Mouse (Mus musculus): Measurements from ENCODE around the gene Etnppl. TPM values are rescaled to one million over a fixed set of nuclear protein-coding genes. Genes with fewer than 3 reads are reported as not detected.

Etnppl gene
- polyA plus RNA-seq (2016; fragmentation: Nextera tagmentation; extraction: Ambion mirVana) = 0.08 TPM in 1 of 2 replicates, not detected in the other

DNA sequence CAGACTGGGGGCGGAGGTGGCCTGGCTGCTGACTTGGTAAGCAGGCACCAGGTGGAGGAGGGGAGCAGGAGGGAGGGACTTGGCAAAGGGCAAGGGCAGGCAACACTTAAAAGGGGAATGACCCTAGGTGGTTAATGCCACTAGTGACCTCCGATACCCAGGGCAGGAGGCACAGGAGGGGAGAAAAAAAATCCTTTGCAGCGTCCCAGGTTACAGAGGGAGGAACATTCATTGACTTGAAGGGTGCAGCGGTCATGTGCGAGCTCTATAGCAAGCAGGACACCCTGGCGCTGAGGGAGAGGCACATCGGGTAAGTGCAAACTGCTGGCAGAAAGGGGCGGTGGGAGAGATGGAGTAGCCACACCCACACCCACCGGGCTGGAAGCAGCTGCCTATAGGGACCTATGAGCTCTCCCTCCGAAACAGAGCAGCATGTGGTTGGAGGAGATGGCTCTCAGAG, at the start of gene Etnppl:
Etnppl (plus strand) TSS at position 10 of the 460 bp plus-strand sequence.
- H3K4me2 ChIP-seq (replicated peaks) = peak within 1 kb of the TSS; percentile 50
- 3% methylated on average over 10 of the region's 10 CpGs for WGBS
- no peak within 1 kb of the TSS for H3K4me3 ChIP-seq
- no peak within 1 kb of the TSS for H3K9ac ChIP-seq
- no peaks in the 10 kb centered on the region for H3K27me3 ChIP-seq (replicated peaks)
- H3K27ac ChIP-seq = no peak within 1 kb of the TSS
- H3K4me1 ChIP-seq = 0 out of 2 replicates have a peak, but pooled peaks cover 7% of the 10 kb centered on the region
- ATAC-seq (ENCODE audit: low FRiP score, low read depth) = no peak
- no peaks in the 10 kb centered on the region for H3K9me3 ChIP-seq
- no peaks in the 10 kb centered on the region for H3K36me3 ChIP-seq

DNA sequence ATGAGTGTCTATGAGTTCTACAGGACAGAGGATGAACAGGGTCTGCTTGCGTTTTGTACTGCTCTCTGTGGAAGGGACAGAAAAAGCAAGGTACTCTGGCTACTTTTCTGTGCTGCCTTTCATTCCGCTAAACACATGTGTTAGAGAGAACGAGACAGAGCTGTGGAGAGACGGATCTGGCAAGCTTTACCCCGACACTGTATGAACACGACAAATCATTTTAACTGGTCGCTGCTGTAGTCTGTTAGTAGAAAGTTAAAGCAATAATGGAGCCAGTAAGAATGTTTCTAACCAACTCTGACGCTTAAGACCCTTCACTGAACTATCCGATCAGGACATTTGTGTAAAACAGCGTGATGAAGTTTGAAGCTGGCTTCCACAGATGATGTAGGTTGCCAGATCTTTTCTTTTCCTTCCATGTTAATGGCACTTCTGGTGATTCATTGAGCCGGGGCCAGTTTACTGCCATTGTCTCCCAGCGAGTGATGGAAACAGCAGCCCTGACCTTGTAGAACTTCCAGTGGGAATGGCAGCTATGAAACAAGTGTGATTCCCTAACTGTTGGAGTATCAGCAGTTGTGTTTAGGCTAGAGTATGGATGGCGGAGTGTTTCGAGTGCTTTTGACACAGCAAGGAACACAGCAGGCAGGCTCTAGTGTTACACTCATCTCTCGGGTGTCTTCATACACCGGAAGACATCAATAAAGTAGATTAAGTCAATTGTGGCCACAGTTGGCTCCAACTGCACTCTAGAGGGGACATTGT, 48.7 kb upstream of the Etnppl start:
- ATAC-seq (ENCODE audit: low FRiP score, low read depth) = no peak
- H3K9ac ChIP-seq = no peak overlapping the region
- no peak overlapping the region for H3K27ac ChIP-seq
- no peaks in the 10 kb centered on the region for H3K9me3 ChIP-seq
- no peaks in the 10 kb centered on the region for H3K4me1 ChIP-seq
- no peak overlapping the region for H3K4me2 ChIP-seq (replicated peaks)
- H3K27me3 ChIP-seq (replicated peaks) = no peaks in the 10 kb centered on the region
- H3K36me3 ChIP-seq = no peaks in the 10 kb centered on the region
- 69% methylated on average over 16 of the region's 16 CpGs for WGBS
- no peak overlapping the region for H3K4me3 ChIP-seq

DNA sequence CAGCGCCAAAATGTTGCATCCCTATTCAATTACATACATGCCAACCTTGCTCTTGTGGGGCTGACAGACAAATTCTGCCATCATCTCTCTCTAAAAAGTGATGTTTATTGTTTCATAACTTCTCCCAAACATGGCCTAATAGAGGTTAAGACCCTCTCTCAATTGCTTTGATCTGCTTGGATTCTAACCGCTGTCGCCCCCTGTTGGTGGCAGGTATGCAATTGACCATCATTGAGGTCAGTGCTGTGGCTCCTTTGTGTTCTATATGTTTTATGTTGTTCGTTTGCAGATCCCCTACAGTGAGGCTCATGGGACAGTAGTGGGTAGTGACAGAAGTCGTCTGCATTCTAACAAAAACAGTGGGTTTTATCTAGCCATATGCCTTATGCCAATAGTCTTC, 44.0 kb upstream of the Etnppl start:
- Histone ChIP-seq H3K4me2 (replicated peaks) (no peak overlapping the region), H3K36me3 (no peaks in the 10 kb centered on the region), H3K9me3 (no peaks in the 10 kb centered on the region), H3K27ac (no peak overlapping the region), H3K4me3 (no peak overlapping the region), H3K9ac (no peak overlapping the region), H3K4me1 (no peaks in the 10 kb centered on the region), H3K27me3 (replicated peaks) (no peaks in the 10 kb centered on the region)
- 65% methylated on average over 5 of the region's 5 CpGs for WGBS
- no peak for ATAC-seq (ENCODE audit: low FRiP score, low read depth)

DNA sequence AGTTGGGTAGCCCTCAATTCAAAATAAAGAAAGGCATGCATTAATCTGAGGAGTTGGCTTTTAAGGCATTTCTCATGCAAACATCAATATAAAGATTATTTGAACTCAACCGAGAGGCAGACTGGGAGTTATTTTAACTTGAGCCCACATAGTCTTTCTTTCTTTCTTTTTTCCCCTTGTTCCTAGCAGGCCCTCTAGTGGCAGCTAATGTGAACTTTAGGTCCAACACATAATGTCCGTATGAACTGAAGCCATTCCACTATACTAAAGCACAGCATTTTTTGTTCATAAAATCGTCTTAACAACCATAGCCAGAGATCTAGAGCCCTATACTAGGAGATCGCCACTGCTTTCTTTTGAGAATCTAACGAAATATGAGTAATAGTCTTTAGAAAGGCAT, 42.6 kb upstream of the Etnppl start:
- 31% methylated on average over 5 of the region's 5 CpGs for WGBS
- H3K4me1 ChIP-seq = no peaks in the 10 kb centered on the region
- no peak overlapping the region for H3K9ac ChIP-seq
- H3K4me2 ChIP-seq (replicated peaks) = no peak overlapping the region
- H3K36me3 ChIP-seq = no peaks in the 10 kb centered on the region
- H3K4me3 ChIP-seq = no peak overlapping the region
- no peak overlapping the region for H3K27ac ChIP-seq
- H3K9me3 ChIP-seq = no peaks in the 10 kb centered on the region
- no peak for ATAC-seq (ENCODE audit: low FRiP score, low read depth)
- H3K27me3 ChIP-seq (replicated peaks) = no peaks in the 10 kb centered on the region

DNA sequence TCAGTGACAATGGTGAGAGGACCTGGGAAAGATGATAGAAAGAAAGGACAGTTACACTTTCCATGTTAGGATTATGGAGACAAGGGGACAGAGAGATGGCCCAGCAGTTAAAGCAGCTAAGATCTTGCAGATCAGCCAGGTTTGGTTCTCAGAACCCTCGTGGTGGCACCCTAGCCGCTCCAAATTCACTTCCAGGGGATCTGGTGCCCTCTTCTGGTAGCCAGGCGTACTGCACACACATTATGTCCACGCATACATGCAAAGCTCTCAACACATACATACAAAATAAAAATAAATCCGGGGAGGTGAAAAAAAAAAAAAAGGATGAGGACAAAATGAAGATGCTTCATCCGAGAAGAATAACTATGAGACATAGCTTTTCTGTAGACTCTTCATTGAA, 40.6 kb upstream of the Etnppl start:
- Histone ChIP-seq H3K4me1 (no peaks in the 10 kb centered on the region), H3K36me3 (no peaks in the 10 kb centered on the region), H3K9ac (no peak overlapping the region), H3K4me3 (no peak overlapping the region), H3K27me3 (replicated peaks) (no peaks in the 10 kb centered on the region), H3K27ac (no peak overlapping the region), H3K4me2 (replicated peaks) (no peak overlapping the region), H3K9me3 (no peaks in the 10 kb centered on the region)
- 61% methylated on average over 6 of the region's 6 CpGs for WGBS
- ATAC-seq (ENCODE audit: low FRiP score, low read depth) = no peak

DNA sequence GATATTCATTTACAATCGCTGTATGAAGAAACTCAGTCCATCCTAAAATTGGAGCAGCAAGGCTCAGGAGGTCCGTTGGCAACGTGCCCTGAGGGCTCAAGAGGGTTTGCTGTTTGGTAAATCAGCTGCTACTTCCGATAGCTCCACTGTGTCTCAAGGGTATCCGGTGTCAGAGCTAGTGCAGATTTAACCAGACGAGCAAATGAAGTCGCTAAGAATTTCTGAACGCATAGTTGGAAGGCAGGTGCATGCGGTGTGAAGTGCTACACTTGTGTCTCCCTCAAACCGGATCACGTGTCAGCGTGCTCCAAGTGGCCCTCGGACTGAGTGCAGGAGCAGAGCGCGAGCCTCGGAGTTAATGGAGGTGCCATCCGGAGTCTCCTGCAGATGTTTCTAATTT, 37.7 kb upstream of the Etnppl start:
- no peak overlapping the region for H3K27ac ChIP-seq
- no peaks in the 10 kb centered on the region for H3K4me1 ChIP-seq
- no peak overlapping the region for H3K4me2 ChIP-seq (replicated peaks)
- H3K9ac ChIP-seq = no peak overlapping the region
- H3K4me3 ChIP-seq = no peak overlapping the region
- WGBS = 73% methylated on average over 17 of the region's 17 CpGs
- no peaks in the 10 kb centered on the region for H3K9me3 ChIP-seq
- no peaks in the 10 kb centered on the region for H3K27me3 ChIP-seq (replicated peaks)
- H3K36me3 ChIP-seq = no peaks in the 10 kb centered on the region
- ATAC-seq (ENCODE audit: low FRiP score, low read depth) = no peak

DNA sequence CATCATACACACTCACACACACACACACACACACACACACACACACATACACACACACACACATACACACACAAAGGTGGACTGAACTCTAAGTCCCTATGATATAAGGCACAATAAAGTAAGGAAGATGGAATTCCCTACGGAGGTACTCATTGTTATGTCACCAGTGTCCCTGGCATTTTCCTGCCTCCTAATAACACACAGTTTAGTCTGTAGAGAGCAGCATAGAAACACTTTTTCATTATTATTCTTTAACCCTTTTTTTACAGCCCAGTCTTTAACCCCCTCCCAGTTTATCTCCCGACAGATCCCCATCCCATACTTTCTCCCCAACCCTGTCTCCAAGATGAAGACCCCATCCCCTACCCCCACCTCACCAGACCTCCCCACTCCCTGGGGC, 35.7 kb upstream of the Etnppl start:
- no peak for ATAC-seq (ENCODE audit: low FRiP score, low read depth)
- Histone ChIP-seq H3K4me3 (no peak overlapping the region), H3K4me2 (replicated peaks) (no peak overlapping the region), H3K4me1 (no peaks in the 10 kb centered on the region), H3K9ac (no peak overlapping the region), H3K9me3 (no peaks in the 10 kb centered on the region), H3K27me3 (replicated peaks) (no peaks in the 10 kb centered on the region), H3K27ac (no peak overlapping the region), H3K36me3 (no peaks in the 10 kb centered on the region)
- 83% methylated on average over 2 of the region's 2 CpGs for WGBS

DNA sequence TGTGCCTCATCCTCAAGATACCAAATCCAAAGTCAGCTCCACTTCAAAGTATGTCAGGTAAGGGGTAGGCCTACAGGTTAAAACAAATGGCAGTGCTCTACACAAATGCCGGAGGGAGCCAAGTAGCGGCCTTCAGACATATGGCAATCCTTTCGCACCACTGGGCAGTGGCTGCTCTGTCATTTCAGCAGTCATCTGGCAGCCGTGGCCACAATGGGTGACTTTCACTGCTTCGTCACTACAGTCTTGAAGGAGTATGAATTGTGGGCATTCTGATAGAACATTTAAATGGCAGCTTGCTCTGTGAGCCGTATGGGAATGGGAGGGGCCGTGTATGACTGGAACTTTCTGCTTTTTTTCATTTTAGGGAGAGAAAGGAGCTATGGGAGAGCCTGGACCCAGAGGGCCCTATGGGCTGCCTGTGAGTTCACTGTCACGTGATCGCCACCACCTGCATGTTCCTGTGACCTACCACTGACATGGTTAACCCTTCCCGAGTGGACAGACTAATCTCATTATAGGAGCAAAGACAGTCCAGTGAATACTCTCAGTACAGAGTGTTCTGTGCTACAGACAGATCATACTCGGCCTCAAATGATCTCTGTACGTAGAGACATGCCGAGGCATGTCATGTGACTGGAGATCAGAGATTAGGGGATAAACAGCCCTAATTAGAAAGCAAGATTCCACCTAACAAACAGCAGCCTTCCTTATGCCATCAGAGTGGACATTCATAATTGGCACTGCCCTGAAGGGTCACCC, 34.2 kb upstream of the Etnppl start:
- Histone ChIP-seq H3K9me3 (no peaks in the 10 kb centered on the region), H3K27me3 (replicated peaks) (no peaks in the 10 kb centered on the region), H3K4me3 (no peak overlapping the region), H3K9ac (no peak overlapping the region), H3K4me2 (replicated peaks) (no peak overlapping the region), H3K27ac (no peak overlapping the region), H3K4me1 (no peaks in the 10 kb centered on the region), H3K36me3 (no peaks in the 10 kb centered on the region)
- WGBS = 86% methylated on average over 13 of the region's 13 CpGs
- ATAC-seq (ENCODE audit: low FRiP score, low read depth) = no peak

DNA sequence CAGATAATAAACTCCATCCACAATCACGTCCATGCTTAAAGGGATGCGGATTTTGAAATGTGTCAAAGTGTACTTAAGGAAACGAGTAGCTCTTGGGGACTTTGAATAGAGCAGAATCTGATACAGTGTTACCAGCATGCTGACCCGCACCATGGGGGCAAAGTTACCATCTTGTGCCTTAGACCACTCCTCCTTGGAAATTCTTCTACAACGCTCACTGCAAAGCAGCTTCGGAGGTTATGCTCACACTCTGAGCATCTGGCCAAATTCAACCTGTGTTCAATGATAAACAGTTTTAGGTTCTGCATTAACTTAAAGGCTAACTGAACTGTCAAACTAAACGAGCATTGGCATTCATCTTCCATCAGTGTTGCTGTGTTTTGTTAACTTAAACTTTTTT, 33.2 kb upstream of the Etnppl start:
- Histone ChIP-seq H3K27me3 (replicated peaks) (no peaks in the 10 kb centered on the region), H3K9me3 (no peaks in the 10 kb centered on the region), H3K4me3 (no peak overlapping the region), H3K4me2 (replicated peaks) (no peak overlapping the region), H3K27ac (no peak overlapping the region), H3K36me3 (no peaks in the 10 kb centered on the region), H3K9ac (no peak overlapping the region), H3K4me1 (no peaks in the 10 kb centered on the region)
- 87% methylated on average over 7 of the region's 7 CpGs for WGBS
- ATAC-seq (ENCODE audit: low FRiP score, low read depth) = no peak

DNA sequence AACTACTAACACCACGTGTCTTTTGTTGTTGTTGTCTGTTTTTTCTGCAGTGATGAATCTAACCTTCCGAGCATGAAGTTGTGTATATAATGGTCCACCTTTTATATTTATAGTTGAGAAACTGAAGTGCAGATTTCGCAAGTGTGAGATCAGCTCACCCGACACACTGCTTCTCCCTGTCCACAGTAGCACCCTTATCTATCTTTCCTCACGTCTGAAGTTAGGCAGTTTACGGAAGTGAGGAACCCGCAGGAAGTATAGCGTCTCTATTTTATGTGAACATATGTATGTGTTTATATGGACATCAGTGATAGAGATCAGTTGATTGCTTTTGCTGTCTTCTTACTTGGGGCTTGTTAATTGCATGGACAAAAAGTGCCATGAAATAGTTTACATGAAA, 22.2 kb upstream of the Etnppl start:
- H3K36me3 ChIP-seq = no peaks in the 10 kb centered on the region
- WGBS = 90% methylated on average over 8 of the region's 8 CpGs
- no peak overlapping the region for H3K27ac ChIP-seq
- no peak overlapping the region for H3K9ac ChIP-seq
- ATAC-seq (ENCODE audit: low FRiP score, low read depth) = no peak
- H3K4me1 ChIP-seq = no peaks in the 10 kb centered on the region
- no peaks in the 10 kb centered on the region for H3K9me3 ChIP-seq
- no peak overlapping the region for H3K4me3 ChIP-seq
- no peak overlapping the region for H3K4me2 ChIP-seq (replicated peaks)
- H3K27me3 ChIP-seq (replicated peaks) = no peaks in the 10 kb centered on the region

DNA sequence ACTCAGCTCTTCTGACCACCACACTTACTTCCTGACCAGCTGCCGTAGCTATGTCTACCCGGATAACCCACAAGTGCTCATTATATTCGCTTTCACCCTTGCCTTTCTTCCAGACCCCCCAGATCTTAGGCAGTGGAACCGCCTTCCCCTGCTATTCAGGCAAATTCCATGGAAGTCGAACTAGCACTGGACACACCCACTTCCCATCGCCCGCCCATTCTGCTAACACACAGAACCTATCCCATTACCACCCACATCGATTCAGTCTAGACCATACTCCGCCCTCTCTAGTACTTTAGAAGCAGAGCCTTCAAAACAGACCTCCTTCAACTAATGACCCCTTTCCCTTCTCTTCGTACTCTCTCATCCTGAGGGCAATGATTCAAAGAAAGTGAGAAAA, 15.8 kb upstream of the Etnppl start:
- WGBS = 79% methylated on average over 10 of the region's 10 CpGs
- H3K27ac ChIP-seq = no peak overlapping the region
- no peak for ATAC-seq (ENCODE audit: low FRiP score, low read depth)

DNA sequence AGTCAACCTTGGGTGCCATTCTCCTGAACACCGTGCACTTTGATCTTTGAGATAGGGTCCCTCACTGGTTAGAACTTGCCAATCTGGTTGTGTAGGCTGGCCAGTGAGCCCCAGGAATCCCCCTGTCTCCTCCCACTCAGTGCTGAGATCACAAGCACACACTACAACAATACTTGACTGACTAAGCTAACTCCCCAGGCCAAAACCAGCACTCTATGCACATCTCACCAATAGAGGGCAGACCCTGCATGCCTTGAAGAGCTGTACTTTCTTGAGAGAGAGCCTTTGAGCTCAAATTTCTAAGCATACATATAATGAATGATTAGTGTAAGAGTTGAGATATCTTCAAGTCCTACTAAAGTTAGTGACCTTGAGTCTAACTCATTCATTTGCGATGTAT, 9.3 kb upstream of the Etnppl start:
- Histone ChIP-seq H3K4me2 (replicated peaks) (no peak overlapping the region), H3K4me3 (no peak overlapping the region), H3K27ac (no peak overlapping the region), H3K27me3 (replicated peaks) (no peaks in the 10 kb centered on the region), H3K9ac (no peak overlapping the region), H3K4me1 (no peaks in the 10 kb centered on the region), H3K36me3 (no peaks in the 10 kb centered on the region), H3K9me3 (no peaks in the 10 kb centered on the region)
- ATAC-seq (ENCODE audit: low FRiP score, low read depth) = no peak
- WGBS = 95% methylated on average over 2 of the region's 2 CpGs

More for the DNA sequence above, 15.8 kb upstream of the Etnppl start:
- Histone ChIP-seq H3K36me3 (no peaks in the 10 kb centered on the region), H3K4me2 (replicated peaks) (no peak overlapping the region), H3K4me3 (no peak overlapping the region), H3K4me1 (no peaks in the 10 kb centered on the region), H3K9me3 (no peaks in the 10 kb centered on the region), H3K27me3 (replicated peaks) (no peaks in the 10 kb centered on the region), H3K9ac (no peak overlapping the region)

Measured in neural tube, embryonic 12.5 days (tissue).